Comparison of ENCODE assay signal across 14 mouse cellular contexts in genomic region chr4:117990571-117990970, GRCm38 (mm10).
"Had no signal": no experiment of that assay in that cellular context is flagged by ENCODE, and none has a peak within 500 bp of the region (broad histone marks: within the 10 kb centered on the region; RNA-seq: fewer than 3 reads in every experiment).

No protein-coding gene starts in this region.

- H3K9ac ChIP-seq: limb, embryonic 15.5 days; liver, embryonic 13.5 days; neural tube, embryonic 12.5 days had no signal

- H3K27me3 ChIP-seq: limb, embryonic 15.5 days; liver, embryonic 13.5 days; neural tube, embryonic 12.5 days had no signal

- ATAC-seq: hindbrain, postnatal 0 days had no signal

- H3K4me2 ChIP-seq: limb, embryonic 15.5 days; liver, embryonic 13.5 days; neural tube, embryonic 12.5 days had no signal

- DNase-seq: kidney, adult 8-10 months; kidney, postnatal 14 days; layer of hippocampus, adult 9-11 months; layer of hippocampus, postnatal 36 days; liver, embryonic 13.5 days; midbrain, embryonic 14.5 days; right cerebral cortex, postnatal 4 days; spleen, adult 18-20 months; thymus, adult 2 months; thymus, postnatal 25 days had no signal

- H3K36me3 ChIP-seq: limb, embryonic 15.5 days; liver, embryonic 13.5 days; neural tube, embryonic 12.5 days had no signal

- H3K9me3 ChIP-seq: limb, embryonic 15.5 days; liver, embryonic 13.5 days; neural tube, embryonic 12.5 days had no signal

- H3K4me1 ChIP-seq: neural tube, embryonic 12.5 days had no signal

- H3K27ac ChIP-seq: hindbrain, postnatal 0 days; limb, embryonic 15.5 days; liver, embryonic 13.5 days; neural tube, embryonic 12.5 days had no signal

- H3K4me3 ChIP-seq: limb, embryonic 15.5 days; liver, embryonic 13.5 days; myocyte; neural tube, embryonic 12.5 days had no signal
